Mouse (Mus musculus): Measurements from ENCODE around the gene Srsf2.

GRCm38 (mm10) chr11:116837441-116837840 lies 15.5 kb downstream of the Srsf2 start:
- no peak for TF ChIP-seq CTCF (IDR thresholded peaks at IDR 0.05; ENCODE audit: control insufficient read depth, insufficient read depth, insufficient replicate concordance, low read depth, low read length)
- no peak for TF ChIP-seq POLR2A (IDR thresholded peaks at IDR 0.05; ENCODE audit: control insufficient read depth, low read depth, low read length)
